Mouse (Mus musculus): ENCODE data around the gene Klhl35.

- TF ChIP-seq POLR2A (IDR thresholded peaks at IDR 0.05; ENCODE audit: low read depth, low read length) (no peak), CTCF (conservative IDR thresholded peaks at IDR 0.05; ENCODE audit: insufficient read depth, insufficient read length, low read depth, low read length) (no peak)
These were observed 2.7 kb upstream of the Klhl35 start for GRCm38 (mm10) chr7:99463120-99463519.
